Mouse (Mus musculus) stomach, embryonic 16.5 days (tissue): ENCODE measurements around the gene Mettl16. TPM values are rescaled to one million over a fixed set of nuclear protein-coding genes. Genes with fewer than 3 reads are reported as not detected.
A peak's percentile ranks its signal among the peaks of the same experiment; 100 is the strongest.

Source experiments
- ATAC-seq: fragments of 200-750 bp; cut with Nextera tagmentation; 2 replicates; pipeline ENCODE4 v1.8.0; 2017; ENCODE audit warnings: moderate number of reproducible peaks, moderate TSS enrichment; ENCODE audit not compliant: insufficient read depth, low FRiP score
- H3K27ac ChIP-seq: fragments of 300-500 bp; sonication (generic); 2 replicates; pipeline ENCODE4 v1.5.1; 2014; ENCODE audit warnings: low read length
- H3K27me3 ChIP-seq: fragments of 300-500 bp; sonication (generic); 2 replicates; pipeline ENCODE4 v1.6.1; 2014; ENCODE audit warnings: low read length, control low read depth, mixed read lengths; ENCODE audit not compliant: control insufficient read depth, insufficient read depth
- H3K36me3 ChIP-seq: fragments of 300-500 bp; sonication (generic); 2 replicates; pipeline ENCODE4 v1.6.1; 2014; ENCODE audit warnings: low read length; ENCODE audit not compliant: control insufficient read depth, insufficient read depth
- H3K4me1 ChIP-seq: fragments of 300-500 bp; sonication (generic); 2 replicates; pipeline ENCODE4 v1.6.1; 2014; ENCODE audit warnings: low read length, control low read depth, mixed read lengths; ENCODE audit not compliant: control insufficient read depth, insufficient read depth
- H3K4me2 ChIP-seq: fragments of 300-500 bp; sonication (generic); 2 replicates; pipeline ENCODE4 v1.6.1; 2014; ENCODE audit warnings: low read depth, low read length, mixed read lengths
- H3K4me3 ChIP-seq: fragments of 300-500 bp; sonication (generic); replicated peaks from 2 replicates; pipeline ENCODE4 v1.5.1; 2014; ENCODE audit warnings: mild to moderate bottlenecking, low read length
- H3K9ac ChIP-seq: fragments of 300-500 bp; sonication (generic); 2 replicates; pipeline ENCODE4 v1.6.1; 2014; ENCODE audit warnings: low read length
- H3K9me3 ChIP-seq: fragments of 300-500 bp; sonication (generic); replicated peaks from 2 replicates; pipeline ENCODE4 v1.6.1; 2016; ENCODE audit warnings: low read length, control low read depth; ENCODE audit not compliant: control insufficient read depth
- WGBS: fragments of 180-500 bp; shearing (Covaris S2); extraction: QIAGEN DNeasy Blood & Tissue Kit; methylation state at CpG from one replicate; pipeline ENCODE4 v1.1.7; 2014; 5-methylcytosine and 5-hydroxymethylcytosine counted together
- polyA plus RNA-seq: library from polyadenylated mRNA; unstranded; fragments of >200 nt; fragmentation: Nextera tagmentation; extraction: Ambion mirVana; gene quantifications from 2 replicates; pipeline ENCODE4 v1.2.1, GENCODE M21; 2015

Mettl16 gene
- 39.6 and 41.8 TPM in 2 replicates for polyA plus RNA-seq

DNA sequence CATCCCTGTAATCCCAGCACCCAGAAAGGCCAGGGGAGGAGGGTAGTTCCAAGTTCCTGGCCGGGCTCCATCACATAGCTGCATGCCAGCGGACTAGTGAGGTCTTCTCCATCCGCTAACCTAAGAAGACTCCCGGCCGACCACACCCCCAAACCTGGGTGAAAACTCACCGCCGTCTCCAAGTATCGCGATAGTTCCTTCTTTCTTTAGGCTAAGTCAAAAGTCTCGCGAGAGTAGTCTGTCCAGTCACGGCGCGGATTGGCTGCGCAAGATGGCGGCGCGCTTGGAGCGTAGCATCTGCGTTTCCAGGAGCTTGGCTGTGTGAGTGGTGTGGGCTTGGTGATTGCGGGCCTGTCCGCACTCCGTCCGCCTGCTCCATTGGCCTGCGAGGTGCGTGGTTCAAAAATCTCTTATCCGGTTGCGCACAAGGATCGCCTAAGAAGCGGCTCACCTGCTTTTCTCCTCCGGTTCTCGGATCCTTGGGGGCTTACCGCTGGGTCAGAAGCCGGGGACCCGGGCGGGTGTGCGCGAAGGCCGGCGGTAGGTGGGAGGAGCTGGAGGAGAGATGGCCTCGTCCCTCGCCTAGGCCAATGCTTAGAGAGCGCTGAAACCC lies at the start of gene Mettl16:
Mettl16 (plus strand) TSS at position 236 of the 613 bp plus-strand sequence.
- peak; percentile 97 for ATAC-seq

DNA sequence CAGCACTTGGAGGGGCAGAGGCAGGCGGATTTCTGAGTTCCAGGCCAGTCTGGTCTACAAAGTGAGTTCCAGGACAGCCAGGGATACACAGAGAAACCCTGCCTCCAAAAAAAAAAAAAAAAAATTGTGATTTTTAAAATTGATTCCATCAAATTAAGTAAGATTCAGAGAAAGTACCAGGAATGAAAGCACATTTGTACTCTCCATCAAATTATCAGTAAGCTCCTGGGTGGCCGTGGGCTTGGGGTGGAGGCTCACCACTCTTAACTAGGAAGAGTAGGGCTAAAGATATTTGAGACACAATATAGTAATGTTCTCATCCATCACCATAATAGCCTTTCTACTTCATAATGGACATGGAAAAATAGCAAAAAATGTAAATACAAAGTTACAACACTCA lies 49.5 kb upstream of the Mettl16 start:
- H3K4me2 ChIP-seq: peak overlapping the region; percentile 19; the same call in 1 of the 2 replicates
- ATAC-seq: no peak
- no peak overlapping the region; the same call in 1 of the 2 replicates for H3K9ac ChIP-seq
- 62% methylated on average over 2 of the region's 2 CpGs for WGBS
- H3K4me1 ChIP-seq: peaks cover 18% of the 10 kb centered on the region
- H3K27me3 ChIP-seq: no peaks in the 10 kb centered on the region
- no peak overlapping the region for H3K4me3 ChIP-seq
- no peaks in the 10 kb centered on the region for H3K36me3 ChIP-seq
- H3K9me3 ChIP-seq: no peaks in the 10 kb centered on the region
- H3K27ac ChIP-seq: no peak overlapping the region

More for the DNA sequence above, at the start of gene Mettl16:
- under 1% methylated on average over 43 of the region's 43 CpGs for WGBS
- Histone ChIP-seq H3K27me3 (no peaks in the 10 kb centered on the region), H3K4me2 (peak within 1 kb of the TSS; percentile 80), H3K36me3 (peaks cover 9% of the 10 kb centered on the region), H3K9me3 (no peaks in the 10 kb centered on the region), H3K27ac (peak within 1 kb of the TSS; percentile 88), H3K4me1 (peaks cover 12% of the 10 kb centered on the region), H3K4me3 (peak within 1 kb of the TSS; percentile 73), H3K9ac (peak within 1 kb of the TSS; percentile 82)

DNA sequence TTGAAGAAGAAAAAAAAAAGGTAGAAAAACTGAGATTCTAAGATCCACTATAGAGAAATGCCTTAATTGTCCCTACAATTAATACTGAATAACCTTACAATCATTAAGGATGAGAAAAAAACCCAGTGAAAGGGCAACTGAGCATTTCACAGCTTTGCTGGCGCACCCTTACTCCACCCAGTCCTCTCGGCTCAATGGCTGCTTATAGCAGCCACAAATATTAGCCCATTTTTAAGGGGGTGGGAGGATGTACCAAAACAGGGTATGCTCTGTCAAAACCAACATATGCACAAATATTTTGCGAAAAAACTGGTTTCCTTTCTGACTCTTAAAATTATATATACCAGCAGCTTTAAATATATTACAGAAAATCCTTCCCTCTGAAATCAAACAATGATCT lies 48.7 kb upstream of the Mettl16 start:
- no peaks in the 10 kb centered on the region for H3K9me3 ChIP-seq
- H3K9ac ChIP-seq: peak overlapping the region; percentile 35; the same call in 1 of the 2 replicates
- H3K27me3 ChIP-seq: no peaks in the 10 kb centered on the region
- no peak overlapping the region for H3K27ac ChIP-seq
- peak overlapping the region; percentile 34 for H3K4me3 ChIP-seq
- peaks cover 16% of the 10 kb centered on the region for H3K4me1 ChIP-seq
- peak overlapping the region; percentile 63 for H3K4me2 ChIP-seq
- WGBS: 50% methylated on average over 3 of the region's 3 CpGs
- no peaks in the 10 kb centered on the region for H3K36me3 ChIP-seq
- ATAC-seq: no peak

DNA sequence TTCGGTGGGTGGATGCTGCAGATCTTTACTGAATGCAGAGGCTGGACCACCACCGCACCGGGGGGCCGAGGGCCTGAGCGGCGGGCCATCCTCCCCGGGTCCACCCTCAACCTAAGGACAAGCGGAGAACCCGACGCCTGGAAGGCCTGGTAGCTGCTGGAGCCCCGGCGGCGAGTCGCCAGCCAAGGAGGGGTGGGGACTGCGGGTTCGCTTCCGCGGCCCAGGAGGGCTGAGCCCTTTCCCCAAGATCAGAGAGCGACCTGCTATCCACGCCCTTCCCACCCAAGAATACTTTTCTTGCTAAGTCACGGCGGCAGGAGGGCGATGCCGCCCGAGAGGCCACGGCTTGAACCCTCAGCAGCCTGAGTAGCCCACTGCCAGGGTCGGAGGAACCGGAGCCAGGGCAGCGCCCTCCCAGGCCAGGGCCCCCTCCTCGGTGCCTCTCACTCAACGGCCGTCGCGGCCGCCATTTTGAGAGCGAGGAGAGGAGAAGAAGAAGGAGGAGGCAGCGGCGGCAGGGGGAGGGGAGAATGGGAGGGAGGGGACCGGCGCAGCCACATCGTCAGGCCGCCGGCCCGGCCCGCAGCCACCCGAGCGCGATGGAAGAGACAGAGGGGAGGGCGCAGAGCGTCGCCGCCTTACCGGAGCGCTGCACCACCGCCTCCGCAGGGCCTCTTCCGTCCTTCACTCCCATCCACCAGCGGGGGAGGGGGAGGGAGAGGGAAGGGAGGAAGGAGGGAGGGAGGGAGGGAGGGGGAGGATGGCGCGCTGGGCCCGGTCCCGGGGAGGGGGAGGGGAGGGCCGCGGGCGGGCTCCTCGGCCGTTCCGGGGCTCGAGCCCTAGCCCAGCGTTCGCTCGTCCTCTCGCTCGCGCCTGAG lies 47.0 kb upstream of the Mettl16 start:
- Histone ChIP-seq H3K27ac (peak overlapping the region; percentile 99), H3K4me2 (peak overlapping the region; percentile 86), H3K9ac (peak overlapping the region; percentile 99), H3K27me3 (no peaks in the 10 kb centered on the region), H3K9me3 (no peaks in the 10 kb centered on the region), H3K36me3 (no peaks in the 10 kb centered on the region), H3K4me3 (peak overlapping the region; percentile 100), H3K4me1 (peaks cover 14% of the 10 kb centered on the region)
- peak; percentile 87 for ATAC-seq
- WGBS: under 1% methylated on average over 54 of the region's 75 CpGs

DNA sequence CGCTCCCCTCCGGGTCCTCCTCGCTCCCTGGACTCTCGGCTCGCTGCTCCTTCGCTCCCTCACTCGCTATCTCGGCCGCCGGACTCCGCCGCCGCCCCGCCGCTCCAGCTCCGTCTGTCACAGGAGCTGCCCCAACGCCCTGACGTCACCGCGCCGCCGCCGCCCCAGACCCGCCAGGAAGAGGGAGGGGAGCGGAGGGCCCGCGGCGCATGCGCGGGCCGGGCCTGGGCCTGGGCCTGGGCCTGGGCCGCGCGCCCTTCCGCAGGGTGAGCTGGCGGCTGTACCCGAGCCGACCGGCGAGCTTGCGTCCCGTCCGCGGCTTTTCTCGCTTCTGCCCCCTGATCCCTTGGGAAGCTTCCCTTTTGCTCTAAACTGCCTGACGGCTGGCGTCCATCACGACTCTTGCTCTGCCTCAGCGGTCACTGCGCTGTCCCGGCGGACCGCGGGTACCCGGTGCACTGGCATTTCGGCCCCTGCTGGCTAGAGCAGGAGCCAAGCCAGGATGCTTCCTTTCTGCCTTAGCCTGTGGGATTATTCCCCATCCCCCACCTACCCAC lies 46.3 kb upstream of the Mettl16 start, which contains the start of gene Pafah1b1:
Pafah1b1 (minus strand) TSS at position 436 of the 557 bp plus-strand sequence.
- peaks cover 14% of the 10 kb centered on the region for H3K4me1 ChIP-seq
- no peaks in the 10 kb centered on the region for H3K27me3 ChIP-seq
- peak within 1 kb of the TSS; percentile 100 for H3K4me3 ChIP-seq
- peak within 1 kb of the TSS; percentile 87 for H3K4me2 ChIP-seq
- H3K36me3 ChIP-seq: no peaks in the 10 kb centered on the region
- H3K9me3 ChIP-seq: no peaks in the 10 kb centered on the region
- WGBS: under 1% methylated on average over 54 of the region's 56 CpGs
- H3K9ac ChIP-seq: peak within 1 kb of the TSS; percentile 99
- peak within 1 kb of the TSS; percentile 99 for H3K27ac ChIP-seq
- ATAC-seq: peak; percentile 98

DNA sequence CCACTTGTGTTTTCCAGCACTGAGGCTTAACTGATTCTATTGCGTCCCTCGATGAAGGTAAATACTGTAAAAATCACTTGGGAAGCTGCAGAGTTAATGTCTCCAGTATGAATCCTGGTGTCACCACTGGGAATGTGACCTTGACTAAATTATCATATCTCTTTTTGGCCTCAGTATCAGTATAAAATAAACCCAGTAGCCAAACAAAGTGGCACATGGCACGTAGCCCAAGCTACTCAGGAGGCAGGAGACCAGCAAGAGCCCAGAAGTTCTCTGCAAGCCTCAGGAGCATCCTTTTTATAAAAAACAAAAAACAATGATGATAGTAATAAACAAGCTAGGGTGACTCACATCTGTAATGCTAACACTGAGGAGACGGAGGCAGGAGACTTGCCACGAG lies 45.4 kb upstream of the Mettl16 start:
- no peaks in the 10 kb centered on the region for H3K36me3 ChIP-seq
- H3K4me2 ChIP-seq: no peak overlapping the region
- H3K9me3 ChIP-seq: no peaks in the 10 kb centered on the region
- H3K4me1 ChIP-seq: peaks cover 13% of the 10 kb centered on the region
- H3K4me3 ChIP-seq: no peak overlapping the region
- ATAC-seq: no peak
- 65% methylated on average over 5 of the region's 5 CpGs for WGBS
- H3K27ac ChIP-seq: no peak overlapping the region
- no peak overlapping the region for H3K9ac ChIP-seq
- H3K27me3 ChIP-seq: no peaks in the 10 kb centered on the region

DNA sequence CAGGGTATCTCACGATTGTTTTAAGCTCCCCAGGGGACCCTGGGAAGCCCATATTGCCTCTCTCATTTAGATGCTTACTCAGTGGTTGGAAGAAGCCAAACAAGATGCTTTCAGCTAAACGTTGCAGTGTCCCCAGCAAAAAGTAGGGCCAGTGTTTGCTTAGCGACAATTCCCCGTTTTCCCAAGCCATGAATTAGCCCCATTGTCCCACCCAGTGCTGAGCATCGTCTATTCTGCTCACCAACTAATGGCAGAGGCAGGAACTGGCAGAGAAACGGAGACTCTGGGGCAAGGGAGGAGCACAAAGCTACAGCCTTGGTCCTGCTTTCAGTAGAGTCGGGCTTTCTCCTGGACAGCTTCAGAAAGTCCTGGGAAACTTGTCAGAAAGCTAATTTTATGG lies 35.7 kb upstream of the Mettl16 start:
- H3K9me3 ChIP-seq: no peaks in the 10 kb centered on the region
- ATAC-seq: no peak
- H3K27ac ChIP-seq: no peak overlapping the region
- WGBS: 28% methylated on average over 7 of the region's 7 CpGs
- H3K4me1 ChIP-seq: no peaks in the 10 kb centered on the region
- no peaks in the 10 kb centered on the region for H3K27me3 ChIP-seq
- no peak overlapping the region for H3K9ac ChIP-seq
- no peak overlapping the region for H3K4me2 ChIP-seq
- no peaks in the 10 kb centered on the region for H3K36me3 ChIP-seq
- H3K4me3 ChIP-seq: no peak overlapping the region

DNA sequence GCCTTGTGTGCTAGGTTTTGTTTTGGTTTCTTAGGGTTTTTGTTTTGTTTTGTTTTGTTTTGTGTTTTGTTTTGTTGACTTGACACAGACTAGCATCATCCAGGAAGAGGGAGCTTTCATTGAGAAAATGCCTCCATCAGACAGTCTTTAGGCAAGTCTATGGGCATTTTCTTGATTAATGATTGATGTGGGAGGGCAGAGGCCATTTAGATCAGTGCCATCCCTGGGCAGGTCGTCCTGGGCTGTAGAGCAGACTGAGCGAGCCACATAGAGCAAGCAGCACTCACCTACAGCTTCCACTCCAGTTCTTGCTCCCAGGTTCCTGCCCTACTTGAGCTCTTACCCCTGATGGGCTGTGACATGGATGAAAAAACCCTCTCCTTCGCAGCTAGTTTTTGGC lies 32.8 kb upstream of the Mettl16 start:
- H3K27me3 ChIP-seq: no peaks in the 10 kb centered on the region
- H3K9ac ChIP-seq: no peak overlapping the region
- 55% methylated on average over 3 of the region's 3 CpGs for WGBS
- no peak overlapping the region for H3K27ac ChIP-seq
- H3K4me1 ChIP-seq: no peaks in the 10 kb centered on the region
- no peak overlapping the region for H3K4me2 ChIP-seq
- no peak for ATAC-seq
- no peaks in the 10 kb centered on the region for H3K9me3 ChIP-seq
- H3K4me3 ChIP-seq: no peak overlapping the region
- H3K36me3 ChIP-seq: no peaks in the 10 kb centered on the region

DNA sequence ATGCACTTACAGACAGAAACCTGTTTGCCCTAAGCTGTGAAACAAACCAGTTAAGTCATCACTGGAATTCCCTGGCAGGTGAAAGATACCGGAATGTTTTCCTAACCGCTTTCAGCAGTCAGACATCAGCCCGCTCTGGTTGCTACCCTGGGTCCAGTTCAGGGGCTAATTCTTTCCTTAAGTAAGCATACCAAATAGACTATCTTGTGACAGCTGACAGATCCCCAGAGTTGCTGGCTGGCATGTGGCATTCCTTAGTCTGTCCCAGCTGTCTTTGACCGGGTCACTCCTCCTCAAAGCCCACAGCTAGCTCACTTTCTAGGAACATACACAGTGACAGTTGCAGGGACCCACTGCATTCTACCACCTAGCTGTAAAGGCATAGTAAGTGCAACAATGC lies 22.6 kb upstream of the Mettl16 start:
- ATAC-seq: no peak
- Histone ChIP-seq H3K4me2 (no peak overlapping the region), H3K4me3 (no peak overlapping the region), H3K27ac (no peak overlapping the region), H3K27me3 (no peaks in the 10 kb centered on the region), H3K9ac (no peak overlapping the region), H3K36me3 (no peaks in the 10 kb centered on the region), H3K9me3 (no peaks in the 10 kb centered on the region), H3K4me1 (no peaks in the 10 kb centered on the region)
- 38% methylated on average over 4 of the region's 4 CpGs for WGBS
